Mouse (Mus musculus) lung, embryonic 14.5 days (tissue): ENCODE measurements around the gene Fbxl4. TPM values are rescaled to one million over a fixed set of nuclear protein-coding genes. Genes with fewer than 3 reads are reported as not detected.

Experiments used
- ATAC-seq: fragments of 200-750 bp; cut with Nextera tagmentation; 2 replicates; pipeline ENCODE4 v1.8.0; 2017; ENCODE audit warnings: mild to moderate bottlenecking, moderate TSS enrichment, moderate library complexity; ENCODE audit not compliant: insufficient read depth
- DNase-seq: peaks from one replicate; pipeline ENCODE4 v3.0.0-alpha.2; 2015
- H3K27ac ChIP-seq: fragments of 300-500 bp; sonication (generic); 2 replicates; pipeline ENCODE4 v1.5.1; 2014; ENCODE audit warnings: low read depth, mild to moderate bottlenecking, moderate library complexity
- H3K27me3 ChIP-seq: fragments of 300-500 bp; sonication (generic); 2 replicates; pipeline ENCODE4 v1.6.1; 2014; ENCODE audit warnings: low read length, control low read depth; ENCODE audit not compliant: insufficient read depth
- H3K36me3 ChIP-seq: fragments of 300-500 bp; sonication (generic); 2 replicates; pipeline ENCODE4 v1.6.1; 2014; ENCODE audit warnings: control low read depth; ENCODE audit not compliant: insufficient read depth
- H3K4me1 ChIP-seq: fragments of 300-500 bp; sonication (generic); 2 replicates; pipeline ENCODE4 v1.6.1; 2014; ENCODE audit warnings: antibody characterized with exemption, control low read depth; ENCODE audit not compliant: insufficient read depth
- H3K4me2 ChIP-seq: fragments of 300-500 bp; sonication (generic); 2 replicates; pipeline ENCODE4 v1.6.1; 2014; ENCODE audit warnings: mild to moderate bottlenecking
- H3K4me3 ChIP-seq: fragments of 300-500 bp; sonication (generic); 2 replicates; pipeline ENCODE4 v1.5.1; 2014; ENCODE audit warnings: low read depth, low read length
- H3K9ac ChIP-seq: fragments of 300-500 bp; sonication (generic); 2 replicates; pipeline ENCODE4 v1.6.1; 2014
- H3K9me3 ChIP-seq: fragments of 300-500 bp; sonication (generic); 2 replicates; pipeline ENCODE4 v1.6.1; 2016; ENCODE audit warnings: low read depth, low read length, control low read depth
- CTCF ChIP-seq: IDR thresholded peaks from 2 replicates; pipeline ENCODE4 v1.5.1; 2016; ENCODE audit warnings: antibody characterized with exemption, low read depth
- WGBS: fragments of 180-500 bp; shearing (Covaris S2); extraction: QIAGEN DNeasy Blood & Tissue Kit; methylation state at CpG from one replicate; pipeline ENCODE4 v1.1.7; 2014; 5-methylcytosine and 5-hydroxymethylcytosine counted together
- polyA plus RNA-seq: library from polyadenylated mRNA; unstranded; fragments of >200 nt; fragmentation: Nextera tagmentation; extraction: Ambion mirVana; gene quantifications from 2 replicates; pipeline ENCODE4 v1.2.1, GENCODE M21; 2014

The Fbxl4 gene
- polyA plus RNA-seq, 1 experiment from 2014 or later = 11.5 TPM

DNA sequence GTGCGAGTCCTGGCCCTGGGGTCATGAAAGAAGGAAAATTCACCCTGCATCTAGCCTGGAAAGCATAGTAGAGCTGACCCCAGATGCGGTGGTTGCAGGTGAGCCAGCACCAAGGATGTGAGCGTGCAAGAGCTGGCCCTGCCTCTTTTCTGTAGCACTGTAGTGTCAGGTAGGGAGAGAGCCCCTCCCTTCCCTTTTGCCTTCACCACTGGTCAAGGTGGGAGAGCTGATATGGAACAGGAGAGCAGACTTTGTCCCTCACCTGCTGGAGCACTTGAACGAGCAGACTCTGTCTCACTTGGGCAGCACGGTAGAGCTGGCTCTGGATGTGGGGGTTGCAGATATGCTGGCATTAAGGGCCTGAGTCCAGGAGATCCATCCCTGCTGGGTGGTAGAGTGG lies 39.7 kb downstream of the Fbxl4 start:
- ATAC-seq = no peak
- Histone ChIP-seq H3K27me3 (no peaks in the 10 kb centered on the region), H3K27ac (no peak overlapping the region), H3K4me2 (no peak overlapping the region), H3K4me3 (no peak overlapping the region), H3K9ac (no peak overlapping the region), H3K9me3 (no peaks in the 10 kb centered on the region), H3K36me3 (no peaks in the 10 kb centered on the region), H3K4me1 (no peaks in the 10 kb centered on the region)
- no peak for TF ChIP-seq CTCF
- WGBS = 92% methylated on average over 5 of the region's 5 CpGs
- DNase-seq = no peak

DNA sequence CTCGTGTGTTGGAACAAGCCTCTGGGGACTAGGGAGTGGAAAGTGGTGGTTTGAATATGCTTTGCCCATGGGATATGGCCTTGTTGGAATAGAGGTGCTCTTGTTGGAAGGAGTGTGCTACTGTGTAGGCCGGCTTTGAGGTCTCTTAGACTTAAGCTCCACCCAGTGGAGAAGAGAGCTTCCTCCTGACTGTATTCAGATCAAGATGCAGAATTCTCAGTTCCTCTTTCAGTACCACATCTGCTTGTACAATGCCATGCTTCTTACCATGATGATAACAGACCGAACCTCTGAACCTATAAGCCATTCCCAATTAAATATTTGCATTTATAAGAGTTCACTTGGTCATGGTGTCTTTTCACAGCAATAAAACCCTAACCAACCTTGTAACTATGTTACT lies 44.7 kb downstream of the Fbxl4 start:
- Histone ChIP-seq H3K9ac (no peak overlapping the region), H3K27ac (no peak overlapping the region), H3K36me3 (no peaks in the 10 kb centered on the region), H3K4me1 (no peaks in the 10 kb centered on the region), H3K27me3 (no peaks in the 10 kb centered on the region), H3K9me3 (no peaks in the 10 kb centered on the region), H3K4me3 (no peak overlapping the region), H3K4me2 (no peak overlapping the region)
- no peak for TF ChIP-seq CTCF
- no peak for DNase-seq
- 81% methylated on average over 3 of the region's 3 CpGs for WGBS
- ATAC-seq = no peak

DNA sequence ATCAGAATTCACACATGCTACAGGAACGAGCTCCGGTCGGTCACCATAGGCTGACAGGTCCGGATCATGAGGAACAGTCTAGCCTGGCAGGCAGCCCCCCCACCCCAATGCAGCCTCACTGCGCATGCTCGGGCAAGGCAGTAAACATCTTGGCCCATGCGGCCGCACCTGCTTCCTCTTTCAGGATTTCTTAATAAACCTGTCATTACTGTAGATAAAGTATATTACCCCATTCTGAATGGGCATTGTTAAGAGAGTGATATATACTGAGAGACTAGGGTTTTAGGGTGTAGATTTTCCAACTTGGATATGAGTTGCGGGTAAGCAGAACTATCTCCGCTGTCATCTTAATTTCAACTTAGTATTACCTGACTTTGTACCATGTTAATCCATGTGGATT lies 45.6 kb downstream of the Fbxl4 start:
- Histone ChIP-seq H3K4me1 (no peaks in the 10 kb centered on the region), H3K4me3 (no peak overlapping the region), H3K9ac (no peak overlapping the region), H3K4me2 (no peak overlapping the region), H3K36me3 (no peaks in the 10 kb centered on the region), H3K27ac (no peak overlapping the region), H3K27me3 (no peaks in the 10 kb centered on the region), H3K9me3 (no peaks in the 10 kb centered on the region)
- DNase-seq (no peak), ATAC-seq (no peak)
- TF ChIP-seq CTCF = no peak
- 91% methylated on average over 10 of the region's 10 CpGs for WGBS

DNA sequence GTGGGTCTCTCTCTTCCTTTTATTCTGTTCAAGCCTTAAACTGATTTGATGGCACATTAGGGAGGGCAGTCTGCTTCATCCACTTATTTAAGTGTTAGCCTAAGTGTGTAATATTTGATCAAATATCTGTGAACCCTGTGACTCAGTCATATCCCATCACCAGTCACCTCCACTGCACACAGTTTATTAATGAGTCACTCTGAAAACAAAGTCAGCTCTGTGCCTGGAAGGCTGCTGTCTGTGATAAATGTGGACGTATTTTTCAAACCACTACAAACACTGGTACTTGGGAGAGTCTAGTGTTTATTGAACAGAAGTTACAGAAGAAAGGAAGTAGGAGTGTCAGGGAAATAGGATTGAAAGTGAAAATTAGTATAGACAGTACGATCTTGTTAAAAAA lies 63.3 kb downstream of the Fbxl4 start:
- DNase-seq = no peak
- Histone ChIP-seq H3K27me3 (no peaks in the 10 kb centered on the region), H3K4me3 (no peak overlapping the region), H3K36me3 (0 out of 2 replicates have a peak, but pooled peaks cover 2% of the 10 kb centered on the region), H3K4me1 (no peaks in the 10 kb centered on the region), H3K4me2 (no peak overlapping the region), H3K27ac (no peak overlapping the region), H3K9me3 (no peaks in the 10 kb centered on the region), H3K9ac (no peak overlapping the region)
- 26% methylated on average over 2 of the region's 2 CpGs for WGBS
- ATAC-seq = no peak
- no peak for TF ChIP-seq CTCF

DNA sequence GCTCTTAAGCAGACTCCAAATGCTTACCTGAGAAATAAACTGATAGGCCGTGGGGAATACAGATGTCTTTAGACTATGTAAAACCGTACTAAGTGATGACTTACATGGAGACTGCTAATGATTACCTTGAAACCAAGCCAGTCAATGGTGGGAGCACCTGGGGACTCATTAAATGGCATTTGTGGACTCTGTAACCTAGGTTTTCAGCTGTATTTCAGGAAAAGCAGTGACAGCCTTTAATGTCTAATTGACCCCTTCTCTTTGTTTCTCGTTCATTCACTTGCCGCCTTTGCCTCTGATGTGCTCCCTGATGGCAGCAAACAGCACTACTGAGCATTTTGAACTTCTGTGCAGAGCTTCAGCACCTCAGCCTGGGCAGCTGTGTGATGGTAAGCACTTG lies 65.1 kb downstream of the Fbxl4 start:
- no peak overlapping the region for H3K4me2 ChIP-seq
- TF ChIP-seq CTCF = no peak
- no peaks in the 10 kb centered on the region for H3K27me3 ChIP-seq
- no peak overlapping the region for H3K4me3 ChIP-seq
- no peaks in the 10 kb centered on the region for H3K9me3 ChIP-seq
- DNase-seq (no peak), ATAC-seq (no peak)
- 89% methylated on average over 4 of the region's 4 CpGs for WGBS
- H3K27ac ChIP-seq = no peak overlapping the region
- no peak overlapping the region for H3K9ac ChIP-seq
- H3K36me3 ChIP-seq = 0 out of 2 replicates have a peak, but pooled peaks cover 2% of the 10 kb centered on the region
- no peaks in the 10 kb centered on the region for H3K4me1 ChIP-seq

DNA sequence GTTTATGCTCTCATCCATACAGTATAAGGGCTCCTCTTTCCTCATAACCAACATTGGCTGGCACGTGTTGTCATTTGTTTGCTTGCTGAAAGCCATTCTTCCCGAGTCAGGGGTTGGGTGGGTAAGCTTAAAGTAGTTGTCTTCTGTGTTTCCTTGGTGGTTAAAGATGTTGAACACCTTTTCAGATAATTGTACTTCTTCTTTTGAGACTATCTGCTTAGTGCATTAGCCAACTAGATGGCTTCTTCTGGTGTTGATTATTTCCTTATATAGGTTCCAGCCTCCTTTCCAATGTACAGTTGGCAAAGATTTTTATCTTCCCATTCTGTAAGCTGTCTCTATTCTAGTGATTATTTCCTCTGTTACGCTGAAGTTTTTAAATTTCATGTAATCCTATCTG lies 70.8 kb downstream of the Fbxl4 start:
- 82% methylated on average over 3 of the region's 3 CpGs for WGBS
- Histone ChIP-seq H3K4me3 (no peak overlapping the region), H3K9me3 (no peaks in the 10 kb centered on the region), H3K9ac (no peak overlapping the region), H3K27me3 (no peaks in the 10 kb centered on the region), H3K27ac (no peak overlapping the region), H3K4me2 (no peak overlapping the region), H3K4me1 (no peaks in the 10 kb centered on the region), H3K36me3 (no peaks in the 10 kb centered on the region)
- TF ChIP-seq CTCF = no peak
- ATAC-seq (no peak), DNase-seq (no peak)

DNA sequence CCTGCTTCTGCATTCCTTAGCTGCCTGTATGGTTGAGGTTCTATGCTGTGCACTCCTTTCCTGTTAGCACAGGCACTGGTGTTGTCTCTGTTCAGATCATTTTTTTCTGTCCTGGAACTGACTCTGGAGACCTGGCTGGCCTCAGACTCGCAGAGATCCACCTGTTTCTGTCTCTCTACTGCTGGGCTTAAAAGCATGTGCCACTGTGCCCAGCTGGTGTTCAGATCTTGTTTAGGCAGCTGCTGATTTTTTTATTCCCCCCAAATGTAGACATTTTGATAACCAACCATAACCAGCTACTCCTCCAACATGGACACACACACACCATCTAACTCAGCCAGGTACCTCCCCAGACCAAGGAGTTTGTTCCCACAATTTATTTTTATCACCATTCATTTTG lies 112.2 kb downstream of the Fbxl4 start:
- Histone ChIP-seq H3K9me3 (no peaks in the 10 kb centered on the region), H3K9ac (no peak overlapping the region), H3K27me3 (no peaks in the 10 kb centered on the region), H3K4me2 (no peak overlapping the region), H3K36me3 (no peaks in the 10 kb centered on the region), H3K4me1 (no peaks in the 10 kb centered on the region), H3K4me3 (no peak overlapping the region), H3K27ac (no peak overlapping the region)
- WGBS = 71% methylated on average over 1 of the region's 1 CpGs
- no peak for TF ChIP-seq CTCF
- DNase-seq = no peak
- ATAC-seq = no peak
